Mouse (Mus musculus): ENCODE results near the gene Urgcp.

DNA sequence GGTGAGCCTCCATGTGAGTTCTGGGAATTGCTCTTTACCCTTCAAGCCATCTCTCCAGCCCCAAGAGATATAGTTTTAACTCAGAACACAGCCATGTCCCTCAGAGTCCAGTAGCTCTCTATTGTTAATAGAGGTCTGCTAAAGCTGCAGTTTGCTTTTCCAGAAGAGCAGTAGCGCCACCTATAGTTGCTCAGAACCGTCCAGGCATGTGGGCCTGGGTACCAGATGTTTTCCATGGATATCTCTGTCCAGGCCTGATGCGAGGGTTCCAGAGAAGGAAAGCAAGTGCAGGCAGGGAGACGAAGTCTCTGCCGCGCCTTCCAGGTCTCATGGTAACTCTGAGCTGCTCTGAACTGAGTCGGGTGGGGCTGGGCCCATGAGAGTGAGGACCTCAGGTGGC is 70.4 kb downstream of the Urgcp start:
- TF ChIP-seq EP300 (IDR thresholded peaks at IDR 0.05; ENCODE audit: low read depth): no peak
- peak; percentile 60 for TF ChIP-seq CTCF (IDR thresholded peaks at IDR 0.05; ENCODE audit: low read depth)
